Mouse (Mus musculus) MN1 (cell line): ENCODE data around the gene Rptor.

Source experiments
- DNase-seq: peaks from one replicate; pipeline ENCODE4 v3.0.0-alpha.2; 2016; ENCODE audit warnings: low spot score

The Rptor gene

GRCm38 (mm10) chr11:119907006-119907650 lies 304.4 kb downstream of the Rptor start:
- DNase-seq: no peak

GRCm38 (mm10) chr11:119907711-119908110 lies 305.0 kb downstream of the Rptor start:
- no peak for DNase-seq

GRCm38 (mm10) chr11:119909436-119909835 lies 306.7 kb downstream of the Rptor start:
- peak; percentile 56 for DNase-seq

- no peak for DNase-seq
These were observed 310.1 kb downstream of the Rptor start for GRCm38 (mm10) chr11:119912845-119913244.

GRCm38 (mm10) chr11:119913291-119913934 lies 310.7 kb downstream of the Rptor start, which contains the start of gene Chmp6:
Gene Chmp6, plus strand, starts transcription at chr11:119913441.
- DNase-seq: peak; percentile 86

GRCm38 (mm10) chr11:119913935-119914314 lies 311.2 kb downstream of the Rptor start:
- DNase-seq: peak; percentile 33

GRCm38 (mm10) chr11:119914381-119914780 lies 311.7 kb downstream of the Rptor start:
- DNase-seq: no peak

- peak; percentile 31 for DNase-seq
These were observed 313.0 kb downstream of the Rptor start for GRCm38 (mm10) chr11:119915666-119916065.

- peak; percentile 84 for DNase-seq
These were observed 313.5 kb downstream of the Rptor start for GRCm38 (mm10) chr11:119916102-119916790.

GRCm38 (mm10) chr11:119916834-119917469 lies 314.2 kb downstream of the Rptor start:
- no peak for DNase-seq

- peak; percentile 87 for DNase-seq
These were observed 315.8 kb downstream of the Rptor start for GRCm38 (mm10) chr11:119918521-119918920.

- no peak for DNase-seq
These were observed 316.7 kb downstream of the Rptor start for GRCm38 (mm10) chr11:119919432-119919831.

GRCm38 (mm10) chr11:119919897-119920296 lies 317.2 kb downstream of the Rptor start:
- DNase-seq: peak; percentile 57

- no peak for DNase-seq
These were observed 318.0 kb downstream of the Rptor start for GRCm38 (mm10) chr11:119920668-119921067.

GRCm38 (mm10) chr11:119925176-119925575 lies 322.5 kb downstream of the Rptor start:
- no peak for DNase-seq

- DNase-seq: peak; percentile 64
These were observed 324.1 kb downstream of the Rptor start for GRCm38 (mm10) chr11:119926762-119927161.

- peak; percentile 53 for DNase-seq
These were observed 325.4 kb downstream of the Rptor start for GRCm38 (mm10) chr11:119928023-119928681.

- DNase-seq: no peak
These were observed 327.0 kb downstream of the Rptor start for GRCm38 (mm10) chr11:119929603-119930265.

- DNase-seq: no peak
These were observed 329.1 kb downstream of the Rptor start for GRCm38 (mm10) chr11:119931809-119932208.

GRCm38 (mm10) chr11:119933142-119933541 lies 330.4 kb downstream of the Rptor start:
- peak; percentile 70 for DNase-seq

- no peak for DNase-seq
These were observed 331.3 kb downstream of the Rptor start for GRCm38 (mm10) chr11:119933819-119934583.
